Mouse (Mus musculus): ENCODE data around the gene Tubg2. TPM values are rescaled to one million over a fixed set of nuclear protein-coding genes. Genes with fewer than 3 reads are reported as not detected.

Gene Tubg2
- total RNA-seq, 2 experiments from 2014 or later, result 36.7 to 41.0 TPM

- no peak for DNase-seq (ENCODE audit: low spot score in 2 of 2)
These were observed 8.6 kb downstream of the Tubg2 start for GRCm38 (mm10) chr11:101164351-101164665.

- DNase-seq (ENCODE audit: low spot score in 2 of 2), result no peak
These were observed 9.2 kb downstream of the Tubg2 start for GRCm38 (mm10) chr11:101164677-101165580.

GRCm38 (mm10) chr11:101166357-101166756 lies 10.7 kb downstream of the Tubg2 start:
- no peak for DNase-seq (ENCODE audit: low spot score in 2 of 2)

- DNase-seq (ENCODE audit: low spot score in 2 of 2), result no peak
These were observed 11.7 kb downstream of the Tubg2 start for GRCm38 (mm10) chr11:101167211-101167962.

- no peak for DNase-seq (ENCODE audit: low spot score in 2 of 2)
These were observed 12.2 kb downstream of the Tubg2 start for GRCm38 (mm10) chr11:101167963-101168300.

- no peak for DNase-seq (ENCODE audit: low spot score in 2 of 2)
These were observed 12.7 kb downstream of the Tubg2 start for GRCm38 (mm10) chr11:101168301-101168980.

- DNase-seq (ENCODE audit: low spot score in 2 of 2), result no peak
These were observed 13.8 kb downstream of the Tubg2 start for GRCm38 (mm10) chr11:101169301-101170107.

- DNase-seq (ENCODE audit: low spot score in 2 of 2), result no peak
These were observed 14.7 kb downstream of the Tubg2 start, which contains the start of gene Cntnap1 for GRCm38 (mm10) chr11:101170354-101170810. Cntnap1 (plus strand) TSS chr11:101170523.

- DNase-seq (ENCODE audit: low spot score in 2 of 2), result peak; percentile 90 to 98
These were observed 15.3 kb downstream of the Tubg2 start, which contains the start of gene Plekhh3 for GRCm38 (mm10) chr11:101170811-101171610. Plekhh3 (minus strand) TSS chr11:101171351.

- DNase-seq (ENCODE audit: low spot score in 2 of 2), result peak; percentile 73 to 77
These were observed 16.2 kb downstream of the Tubg2 start for GRCm38 (mm10) chr11:101171721-101172433.

- no peak for DNase-seq (ENCODE audit: low spot score in 2 of 2)
These were observed 16.7 kb downstream of the Tubg2 start for GRCm38 (mm10) chr11:101172434-101172815.

- peak in 1 of 2 experiments; percentile 3 for DNase-seq (ENCODE audit: low spot score in 2 of 2)
These were observed 17.4 kb downstream of the Tubg2 start for GRCm38 (mm10) chr11:101173112-101173511.

- peak; percentile 67 to 75 for DNase-seq (ENCODE audit: low spot score in 2 of 2)
These were observed 18.1 kb downstream of the Tubg2 start for GRCm38 (mm10) chr11:101173631-101174388.

- DNase-seq (ENCODE audit: low spot score in 2 of 2), result no peak
These were observed 18.7 kb downstream of the Tubg2 start for GRCm38 (mm10) chr11:101174389-101174745.

- peak in 1 of 2 experiments; percentile 49 for DNase-seq (ENCODE audit: low spot score in 2 of 2)
These were observed 19.3 kb downstream of the Tubg2 start, which contains the start of gene Ccr10 for GRCm38 (mm10) chr11:101174851-101175628. Ccr10 (minus strand) TSS chr11:101175443.

- peak in 1 of 2 experiments; percentile 64 for DNase-seq (ENCODE audit: low spot score in 2 of 2)
These were observed 20.0 kb downstream of the Tubg2 start for GRCm38 (mm10) chr11:101175636-101176116.

GRCm38 (mm10) chr11:101176117-101176691 lies 20.5 kb downstream of the Tubg2 start:
- no peak for DNase-seq (ENCODE audit: low spot score in 2 of 2)

Data from layer of hippocampus, postnatal 14 days (tissue).